Mouse (Mus musculus): ENCODE results near the gene Bub1b. TPM values are rescaled to one million over a fixed set of nuclear protein-coding genes. Genes with fewer than 3 reads are reported as not detected.

The Bub1b gene
- total RNA-seq, 4 experiments from 2014 or later, result 0.13 to 0.38 TPM; not detected in 2

DNA sequence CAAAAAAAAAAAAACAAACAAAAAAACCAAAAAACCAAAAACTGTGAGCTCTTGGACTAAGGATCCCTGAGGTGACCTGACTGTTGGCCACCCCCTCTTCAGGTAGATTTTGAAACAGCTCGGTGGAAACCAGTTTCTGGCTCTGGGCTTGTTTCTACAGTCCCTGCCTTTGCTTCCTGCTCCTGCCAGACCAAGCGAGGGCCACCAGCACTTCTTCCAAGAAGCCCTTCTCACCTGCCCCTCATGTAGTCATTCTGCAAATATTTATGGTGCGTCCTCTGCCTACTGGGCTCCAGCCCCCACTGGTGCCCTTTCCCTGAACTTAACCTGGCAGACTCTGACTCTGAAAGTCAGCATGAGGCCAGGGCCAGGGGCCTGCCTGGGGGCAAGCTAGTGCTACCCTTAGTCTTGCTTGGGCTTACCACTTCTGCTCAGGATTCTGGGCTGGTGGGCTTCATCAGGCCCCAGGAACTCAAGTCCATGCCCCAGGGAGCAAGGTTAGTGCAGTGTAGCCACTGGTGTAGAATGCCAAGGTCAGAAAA lies 67.0 kb downstream of the Bub1b start:
- no peak for DNase-seq (ENCODE audit: low spot score in 2 of 2)

DNA sequence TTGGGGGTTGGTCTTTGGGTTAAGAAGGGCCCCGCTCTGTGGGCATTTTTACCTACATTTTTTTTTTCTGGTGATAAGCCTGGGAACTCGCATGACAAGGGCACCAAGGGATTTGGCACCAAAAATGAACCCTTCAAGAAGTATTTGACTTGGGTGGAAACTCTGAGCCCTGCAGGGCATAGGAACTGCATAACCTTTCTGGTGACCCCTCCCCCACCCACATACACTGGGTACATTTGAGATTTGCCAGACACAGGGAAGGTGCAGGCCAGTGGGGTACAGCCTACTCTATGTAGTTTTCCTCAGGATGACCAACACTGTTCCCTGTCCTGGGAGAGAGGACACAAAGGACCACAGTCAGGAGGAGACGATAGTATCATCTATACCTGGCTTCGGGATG lies 67.6 kb downstream of the Bub1b start:
- no peak for DNase-seq (ENCODE audit: low spot score in 2 of 2)

DNA sequence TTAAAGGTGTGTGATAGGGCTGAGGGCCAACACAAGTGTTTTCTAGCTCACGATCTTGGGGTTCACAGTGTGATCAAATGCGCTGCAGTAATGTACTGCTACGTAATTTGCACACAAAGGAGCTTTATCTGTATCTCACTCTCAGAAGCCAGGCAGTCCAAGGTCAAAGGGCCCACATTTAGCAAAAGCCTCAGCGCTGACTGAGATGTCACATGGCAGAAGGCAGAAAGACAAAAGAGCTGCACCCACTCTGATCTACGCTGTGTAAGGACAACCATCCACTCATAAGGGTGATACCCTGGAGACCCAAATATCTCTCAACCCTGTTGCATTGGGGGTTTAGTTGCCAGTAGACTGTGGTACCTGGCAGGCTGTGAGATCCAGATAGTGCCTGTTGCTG lies 69.2 kb downstream of the Bub1b start:
- no peak for DNase-seq (ENCODE audit: low spot score in 2 of 2)

DNA sequence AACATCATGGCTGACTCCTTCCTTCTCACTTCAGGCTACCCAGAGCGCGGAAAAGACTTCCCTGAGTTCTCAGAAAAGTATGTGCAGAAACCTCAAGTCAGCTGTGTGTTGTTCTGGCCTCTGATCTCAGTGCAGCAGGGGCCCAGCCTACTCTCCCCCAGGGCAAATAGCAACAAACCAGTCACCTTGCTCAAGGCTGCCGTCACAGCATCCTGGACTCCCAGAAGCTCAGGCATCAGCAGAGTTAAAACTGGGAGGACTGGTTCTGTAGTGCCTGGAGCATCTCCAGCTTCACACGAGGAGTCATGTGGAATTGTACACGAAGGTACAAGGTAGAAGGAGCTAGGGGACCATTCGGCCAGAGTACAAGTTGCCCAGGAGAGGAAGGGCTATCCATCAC lies 71.2 kb downstream of the Bub1b start:
- DNase-seq (ENCODE audit: low spot score in 2 of 2), result no peak

DNA sequence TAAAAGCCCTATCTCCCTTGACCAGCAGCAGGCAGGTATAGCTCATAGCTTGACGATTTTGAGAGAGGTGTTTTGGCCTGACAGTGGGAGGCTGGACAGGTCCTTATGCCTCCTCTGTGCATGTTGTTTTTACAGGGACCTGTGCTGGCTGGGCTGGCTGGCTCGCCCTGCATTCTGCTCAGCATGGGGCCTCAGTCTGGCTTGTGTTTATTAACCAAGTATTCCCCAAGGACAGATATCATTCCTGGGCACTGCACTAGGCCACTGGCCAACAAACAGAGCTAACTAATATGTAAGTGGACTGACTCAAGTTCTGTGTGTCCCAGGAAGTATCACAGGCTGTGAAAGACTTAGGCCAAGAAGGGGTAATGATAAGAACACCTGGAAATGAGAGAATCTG lies 71.8 kb downstream of the Bub1b start:
- no peak for DNase-seq (ENCODE audit: low spot score in 2 of 2)

DNA sequence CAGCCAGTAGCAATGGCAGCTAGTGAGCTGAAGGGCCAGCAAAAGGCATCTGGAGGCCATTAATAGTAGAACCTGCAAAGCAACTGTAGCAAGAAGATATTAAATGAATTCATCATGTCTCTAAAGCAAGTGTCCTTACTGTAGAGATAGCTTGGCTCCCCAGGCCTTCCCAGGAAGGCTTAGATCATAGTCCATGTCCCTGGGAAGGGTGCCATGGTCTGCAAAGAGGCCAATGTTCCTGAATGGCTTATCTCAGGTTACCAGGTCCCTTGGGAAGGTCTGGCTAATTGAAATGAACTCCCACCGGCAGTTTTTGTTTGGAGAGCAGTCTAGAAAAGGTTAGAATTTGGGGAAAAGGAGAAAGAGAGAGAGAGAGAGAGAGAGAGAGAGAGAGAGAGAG lies 73.7 kb downstream of the Bub1b start:
- DNase-seq (ENCODE audit: low spot score in 2 of 2), result no peak

DNA sequence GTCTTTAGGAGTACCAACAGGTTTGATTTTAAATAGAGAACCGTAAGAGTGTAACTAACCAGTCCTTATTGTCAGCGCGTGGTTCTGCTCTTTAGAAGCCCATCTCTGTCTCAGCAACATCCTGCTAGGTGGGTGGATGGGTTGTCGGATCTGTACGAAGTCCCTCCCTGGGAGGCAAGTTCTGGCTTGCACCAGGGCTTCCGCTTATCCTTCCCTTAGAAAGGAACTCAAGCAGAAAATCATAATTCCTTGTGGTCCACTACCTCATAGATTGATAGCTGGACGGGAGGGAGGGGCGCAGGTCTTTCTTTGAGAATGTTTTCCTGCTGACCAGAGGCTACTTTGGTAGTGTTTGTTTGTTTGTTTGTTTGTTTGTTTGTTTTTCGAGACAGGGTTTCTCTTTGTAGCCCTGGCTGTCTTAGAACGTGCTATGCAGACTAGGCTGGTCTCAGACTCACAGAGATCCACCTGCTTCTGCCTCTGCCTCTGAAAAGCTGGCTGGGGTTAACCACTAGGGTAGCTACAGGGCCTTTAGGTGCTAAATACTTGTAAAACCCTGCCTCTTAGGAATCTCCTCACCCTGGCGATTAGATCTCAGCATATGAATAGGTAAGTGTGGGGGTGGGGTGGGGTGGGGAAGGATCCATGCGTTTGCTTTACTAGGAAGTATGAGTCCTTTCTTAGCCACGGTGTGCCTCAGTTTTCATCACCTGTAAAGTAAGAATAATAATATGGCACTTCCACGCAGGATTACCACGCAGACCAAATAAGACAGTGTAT lies 75.9 kb downstream of the Bub1b start:
- DNase-seq (ENCODE audit: low spot score in 2 of 2), result no peak

DNA sequence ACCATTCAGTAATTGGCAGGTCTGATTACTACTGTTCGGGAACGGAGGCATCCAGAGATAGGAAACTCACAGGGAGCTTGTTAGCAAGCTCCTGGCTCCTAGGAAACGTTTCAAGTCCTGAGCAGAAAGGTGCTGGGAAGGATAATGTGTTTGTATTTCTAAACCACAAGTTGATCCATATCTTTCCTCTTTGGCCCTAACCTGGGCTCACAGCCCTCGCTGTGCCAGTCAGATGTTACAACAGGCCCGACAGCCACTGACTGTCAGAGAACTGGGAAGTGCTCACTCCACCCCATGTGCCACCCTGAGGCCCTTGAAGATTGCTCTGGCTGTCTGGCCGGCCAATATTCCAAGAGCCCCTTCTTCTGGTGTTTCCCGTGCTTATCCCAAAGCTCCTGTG lies 76.5 kb downstream of the Bub1b start:
- DNase-seq (ENCODE audit: low spot score in 2 of 2), result no peak

DNA sequence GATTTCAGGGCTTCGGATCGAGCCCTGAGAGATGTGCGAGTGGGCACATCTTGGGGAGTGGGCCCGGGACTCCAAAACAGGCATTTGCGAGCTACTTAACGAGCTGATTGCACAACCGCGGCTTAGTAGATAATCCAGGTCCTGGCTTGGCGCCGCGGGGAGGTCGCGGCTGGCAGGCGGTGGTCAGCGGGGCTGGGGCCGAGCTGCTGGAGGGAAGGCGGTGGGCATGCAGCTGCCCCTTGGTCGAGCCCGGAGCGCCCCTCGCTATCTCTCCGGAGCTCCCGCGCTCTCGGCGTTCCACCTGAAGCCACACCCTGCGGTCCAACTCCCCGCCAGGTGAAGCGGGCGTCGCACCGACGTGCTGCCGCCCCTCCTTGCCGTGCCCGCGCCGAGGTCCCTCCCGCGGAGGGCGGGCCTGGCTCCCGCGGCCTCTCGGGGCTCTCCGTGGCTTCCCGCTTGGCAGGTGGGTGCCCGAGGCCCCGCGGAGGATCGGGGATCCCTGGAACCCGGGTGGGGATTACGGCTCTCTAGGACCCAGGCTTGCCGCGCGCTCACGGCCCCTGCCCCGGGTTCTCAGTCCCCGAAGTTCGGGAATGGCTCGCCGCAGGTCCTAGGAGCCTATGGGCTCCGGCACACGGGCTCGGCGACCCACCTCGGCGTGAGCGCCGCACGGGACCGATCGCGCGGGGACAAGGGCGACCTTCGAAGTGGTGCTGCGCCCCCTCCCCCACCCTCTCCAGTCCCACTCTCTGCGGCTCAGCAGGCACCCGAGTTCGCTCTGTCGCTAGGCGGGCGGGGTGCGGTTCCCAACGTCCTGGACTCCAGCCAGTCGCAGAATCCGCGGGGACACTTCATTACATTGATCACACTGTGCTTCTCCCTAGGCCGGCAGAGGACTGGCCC lies 79.1 kb downstream of the Bub1b start:
- DNase-seq (ENCODE audit: low spot score in 2 of 2), result no peak

DNA sequence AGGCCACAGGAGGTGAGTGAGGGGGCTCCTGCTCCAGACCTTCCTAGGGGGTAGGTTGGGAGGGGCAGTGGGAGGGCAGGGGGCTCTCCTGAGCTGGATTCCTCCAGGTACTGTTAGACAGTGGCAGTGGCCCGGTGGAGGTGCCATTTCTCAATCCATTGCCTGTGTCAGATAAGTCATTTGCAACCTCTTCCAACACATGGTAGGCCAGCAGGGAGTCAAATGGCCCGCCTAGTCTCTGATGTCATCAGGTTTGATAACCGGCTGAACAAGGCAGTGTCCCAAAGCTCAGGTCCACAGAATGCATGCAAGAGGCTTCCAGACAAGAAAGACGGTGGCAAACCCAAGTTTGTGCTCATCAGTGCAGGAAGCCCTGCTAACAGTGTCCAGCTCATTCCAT lies 79.8 kb downstream of the Bub1b start:
- DNase-seq (ENCODE audit: low spot score in 2 of 2), result no peak

DNA sequence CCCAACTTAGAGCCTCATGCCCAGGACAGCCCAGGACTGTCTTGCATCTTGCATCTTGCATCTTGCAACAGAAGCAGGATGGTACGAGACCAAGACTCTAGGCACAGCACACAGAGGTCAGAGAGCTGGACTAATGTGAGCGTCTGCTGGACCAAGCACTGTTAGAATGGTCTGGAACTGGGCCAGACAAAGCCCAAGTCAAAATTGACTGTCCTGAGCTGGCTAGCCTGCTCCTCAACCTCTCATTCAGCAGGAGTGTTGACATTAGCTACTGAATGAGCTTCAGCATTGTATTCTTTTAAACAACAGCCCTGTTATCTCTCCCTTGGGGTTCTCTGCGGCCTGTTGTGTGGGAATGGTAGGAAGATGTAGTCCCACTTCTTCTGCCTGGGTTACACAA lies 81.6 kb downstream of the Bub1b start:
- DNase-seq (ENCODE audit: low spot score in 2 of 2), result no peak

DNA sequence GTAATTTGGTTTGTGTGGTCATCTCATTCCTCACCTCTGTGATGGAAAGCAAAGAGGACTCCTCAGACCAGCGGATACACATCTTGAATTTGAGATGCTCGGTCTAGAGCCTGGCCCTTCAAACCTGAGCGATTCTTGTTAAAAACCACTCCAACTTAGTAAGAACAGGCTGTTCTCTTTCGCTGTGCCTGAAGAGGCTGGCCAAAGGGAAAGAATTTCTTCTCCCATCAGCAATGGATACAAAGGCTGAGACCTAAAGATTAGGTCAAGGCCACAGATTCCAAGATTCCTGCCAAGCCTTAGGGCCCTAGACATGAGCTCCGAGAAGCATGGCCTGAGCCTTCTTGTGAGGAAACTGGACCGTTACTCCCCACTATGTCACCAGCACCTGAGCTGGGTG lies 82.9 kb downstream of the Bub1b start:
- no peak for DNase-seq (ENCODE audit: low spot score in 2 of 2)

DNA sequence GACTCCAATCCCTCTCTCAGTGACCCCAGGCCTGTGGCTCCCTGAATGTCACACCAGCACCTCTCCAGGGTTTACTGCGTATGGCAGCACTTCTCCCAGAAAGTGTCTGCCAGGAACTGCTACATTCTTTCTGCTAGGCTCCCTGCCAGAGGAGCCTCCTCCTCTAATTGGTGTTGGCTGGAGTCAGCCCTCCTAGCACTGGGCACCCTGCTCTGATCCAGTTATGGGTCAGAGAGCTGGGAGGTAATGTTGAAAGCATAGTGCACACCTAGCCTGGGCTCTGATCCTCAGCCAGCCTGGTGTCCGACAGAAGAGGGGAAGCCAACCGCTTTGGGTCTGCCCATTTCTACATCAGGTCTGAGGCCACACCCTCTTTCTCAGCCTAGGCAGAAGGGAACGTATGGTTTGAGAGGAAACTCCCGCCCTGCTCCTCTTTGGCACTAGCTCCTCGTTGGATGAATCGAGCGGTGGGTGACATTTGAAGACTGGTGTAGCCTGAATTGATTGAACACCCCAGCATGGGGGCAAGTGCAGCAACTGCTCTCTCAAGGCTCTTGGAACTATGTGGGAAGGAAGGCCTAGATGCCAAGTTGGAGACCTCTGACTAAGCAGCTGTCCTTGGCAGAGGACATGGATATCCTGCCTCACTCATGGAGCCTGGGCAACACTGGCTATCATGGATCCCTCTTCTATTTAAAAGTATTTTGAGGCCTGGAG lies 84.7 kb downstream of the Bub1b start:
- no peak for DNase-seq (ENCODE audit: low spot score in 2 of 2)

DNA sequence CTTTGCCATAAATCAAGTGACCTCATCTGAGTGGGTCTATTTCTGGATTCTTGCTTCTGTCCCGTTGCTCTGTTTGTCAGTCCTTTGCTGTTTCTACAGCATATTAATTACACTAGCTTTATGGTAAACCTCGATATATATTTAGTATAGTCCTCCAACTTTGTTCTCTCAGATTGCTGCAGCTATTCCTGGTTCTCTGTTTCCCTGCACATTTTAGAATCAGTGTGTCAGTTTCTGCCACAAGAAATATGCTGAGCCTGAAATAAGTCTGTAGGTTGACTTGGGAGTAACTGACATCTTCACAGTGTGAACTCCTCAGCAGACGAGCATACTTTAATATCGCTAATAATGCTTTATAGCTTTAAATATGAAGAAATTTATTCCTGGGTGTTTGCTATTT lies 87.1 kb downstream of the Bub1b start:
- no peak for DNase-seq (ENCODE audit: low spot score in 2 of 2)

DNA sequence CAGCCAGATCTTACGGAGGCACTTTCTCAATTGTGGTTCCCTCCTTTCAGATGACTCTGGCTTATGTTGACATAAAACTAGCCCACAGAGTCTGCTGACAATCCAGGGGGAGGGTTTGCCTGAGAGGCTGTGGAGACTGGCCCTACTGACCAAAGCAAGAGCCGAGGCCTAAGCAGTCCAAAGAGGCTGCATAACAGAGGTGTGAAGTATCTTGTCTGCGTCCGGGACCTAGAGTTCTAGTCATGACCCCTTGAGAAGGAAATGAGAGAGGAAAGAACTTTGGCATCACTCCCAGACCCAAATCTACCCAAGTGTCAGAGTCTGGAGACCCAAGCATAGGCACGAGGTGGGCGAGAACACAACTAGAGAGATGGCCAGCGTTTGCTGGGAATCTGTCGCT lies 88.7 kb downstream of the Bub1b start:
- no peak for DNase-seq (ENCODE audit: low spot score in 2 of 2)

DNA sequence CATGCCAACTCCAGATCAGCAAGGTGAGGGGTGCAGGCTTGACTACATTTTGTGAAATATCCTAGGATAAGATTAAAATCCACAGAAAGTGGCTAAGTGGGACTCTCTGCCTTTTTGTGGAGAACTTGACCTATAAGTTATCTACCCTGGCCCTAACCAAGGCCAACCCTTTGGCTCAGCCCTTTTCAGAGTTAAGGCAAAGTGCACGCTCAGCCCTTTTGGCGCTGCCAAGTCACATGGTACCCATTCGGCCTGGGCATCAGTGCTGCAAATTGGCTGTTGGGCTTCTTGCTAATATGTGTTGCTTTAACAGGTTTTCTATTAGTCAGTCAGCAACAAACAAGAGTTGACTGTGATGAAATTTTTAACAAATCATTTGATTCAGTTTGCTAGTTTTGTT lies 89.8 kb downstream of the Bub1b start:
- DNase-seq (ENCODE audit: low spot score in 2 of 2), result no peak

DNA sequence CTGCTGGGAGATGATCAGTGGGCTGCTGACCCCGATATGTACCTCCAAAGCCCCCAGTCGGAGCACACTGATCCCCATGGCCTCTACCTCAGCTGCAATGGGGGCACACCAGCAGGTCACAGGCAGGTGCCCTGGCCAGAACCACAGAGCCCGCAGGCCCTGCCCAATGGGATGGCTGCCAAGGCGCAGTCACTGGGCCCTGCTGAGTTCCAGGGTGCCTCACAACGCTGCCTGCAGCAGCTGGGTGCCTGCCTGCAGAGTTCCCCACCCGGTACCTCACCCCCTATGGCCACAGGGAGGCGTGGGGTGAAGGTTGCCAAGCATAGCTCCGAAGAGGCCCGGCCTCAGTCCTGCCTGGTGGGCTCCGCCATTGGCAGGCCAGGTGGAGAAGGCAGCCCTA lies 91.9 kb downstream of the Bub1b start:
- no peak for DNase-seq (ENCODE audit: low spot score in 2 of 2)

Other genes starting within 250 kb of the Bub1b start
- gene Gpr176, start 224.8 kb upstream of the Bub1b start, total RNA-seq (2022), result under 1 TPM in 3 of 4 experiments, not detected in 1; 0.05 to 0.34 (median 0.11) TPM
- 1 to 10 TPM; 2.7 to 3.7 (median 3.6) TPM for gene Eif2ak4, start 209.6 kb upstream of the Bub1b start, total RNA-seq (2022)
- 100 to 1,000 TPM; 139 to 157 (median 152) TPM for gene Srp14, start 118.5 kb upstream of the Bub1b start, total RNA-seq (2022)
- 1 to 10 TPM; 1.6 to 4.7 (median 1.9) TPM for gene Bmf, start 48.5 kb upstream of the Bub1b start, total RNA-seq (2022)
- gene Pak6, start 65.1 kb downstream of the Bub1b start, total RNA-seq (2022), result not detected
- not detected for gene Ankrd63, start 105.8 kb downstream of the Bub1b start, total RNA-seq (2022)
- under 1 TPM in 3 of 4 experiments, not detected in 1; 0.15 to 0.27 (median 0.27) TPM for gene Plcb2, start 130.2 kb downstream of the Bub1b start, total RNA-seq (2022)
- gene Inafm2, start 147.5 kb downstream of the Bub1b start, total RNA-seq (2022), result 1 to 10 TPM; 5.0 to 7.2 (median 5.2) TPM
- 10 to 100 TPM; 17.5 to 20.6 (median 18.4) TPM for gene Ccdc9b, start 164.4 kb downstream of the Bub1b start, total RNA-seq (2022)
- gene Phgr1, start 174.6 kb downstream of the Bub1b start, total RNA-seq (2022), result not detected
- gene Disp2, start 181.5 kb downstream of the Bub1b start, total RNA-seq (2022), result under 1 TPM in 2 of 4 experiments, not detected in 2; 0.10 to 0.11 TPM
- gene Knstrn, start 215.8 kb downstream of the Bub1b start, total RNA-seq (2022), result under 1 TPM; 0.10 to 0.54 (median 0.44) TPM